In genomic region chr3:89322514-89323165, GRCm38 (mm10) we compare ENCODE assay signal across 8 mouse cellular contexts. TPM values are rescaled to one million over a fixed set of nuclear protein-coding genes. Genes with fewer than 3 reads are reported as not detected.
DNase-seq lines count a peak whose midpoint lies in the region; ATAC-seq lines count a peak whose summit lies in the region.

Gene Efna3 (minus strand): TSS chr3:89322965.

- peaks cover 16% of the 10 kb centered on the region; the same call in 1 of the 2 replicates for H3K4me1 ChIP-seq in brown adipose tissue, adult 24 weeks (ENCODE audit: control insufficient read depth, insufficient read depth, insufficient read length, low read length)
- H3K4me1 ChIP-seq in hindbrain, embryonic 15.5 days (replicated peaks): peaks cover 45% of the 10 kb centered on the region

- H3K36me3 ChIP-seq in hindbrain, embryonic 15.5 days: no peaks in the 10 kb centered on the region

- DNase-seq in Muller cell, postnatal 12 days (ENCODE audit: inconsistent ontology term): peak; percentile 85
- DNase-seq in frontal cortex, postnatal 36 days (ENCODE audit: low spot score in 2 of 2): peak; percentile 88 to 89
- DNase-seq in layer of hippocampus, postnatal 36 days: peak; percentile 88
- DNase-seq in lung, postnatal 10 days: peak; percentile 71
- DNase-seq in right cerebral cortex, postnatal 10 days (ENCODE audit: low spot score in 2 of 2): peak; percentile 93 to 94

- peak within 1 kb of the TSS; percentile 54 for H3K4me3 ChIP-seq in brown adipose tissue, adult 24 weeks (ENCODE audit: insufficient read depth, low read depth, low read length)
- H3K4me3 ChIP-seq in hindbrain, embryonic 15.5 days: peak within 1 kb of the TSS; percentile 66

- H3K9me3 ChIP-seq in hindbrain, embryonic 15.5 days: no peaks in the 10 kb centered on the region

- under 1% methylated on average over 49 of the region's 53 CpGs for WGBS in hindbrain, embryonic 15.5 days

- H3K4me2 ChIP-seq in hindbrain, embryonic 15.5 days: peak within 1 kb of the TSS; percentile 86

- H3K9ac ChIP-seq in hindbrain, embryonic 15.5 days: peak within 1 kb of the TSS; percentile 74

- peaks cover 4% of the 10 kb centered on the region; the same call in 1 of the 2 replicates for H3K27me3 ChIP-seq in hindbrain, embryonic 15.5 days

- ATAC-seq in hindbrain, embryonic 15.5 days (ENCODE audit: low FRiP score, low read depth): peak; percentile 36
- ATAC-seq in erythroblast, adult 5-6 weeks (replicated peaks; ENCODE audit: low FRiP score, poor library complexity, severe bottlenecking): no peak

- H3K27ac ChIP-seq in brown adipose tissue, adult 24 weeks (replicated peaks; ENCODE audit: low read depth, low read length): no peak within 1 kb of the TSS
- peak within 1 kb of the TSS; percentile 91 for H3K27ac ChIP-seq in hindbrain, embryonic 15.5 days (replicated peaks)

RNA-seq across cellular contexts. Expression of gene Efna3, which starts in this region (rescaled TPM):
- polyA plus RNA-seq in brown adipose tissue, adult 24 weeks (2012; ENCODE audit: insufficient read depth, insufficient read length, missing spikeins): 0.44 TPM in 1 of 2 replicates, not detected in the other
- polyA plus RNA-seq in hindbrain, embryonic 15.5 days (2015; fragmentation: Nextera tagmentation; extraction: Ambion mirVana): 62.4 and 72.3 TPM in 2 replicates
- 10 to 100 TPM; 67.0 to 69.9 TPM for total RNA-seq in layer of hippocampus, postnatal 36 days (2021)
- not detected in 2 replicates for total RNA-seq in erythroblast, adult 5-6 weeks (2015; ENCODE audit: low replicate concordance)
- not detected in 2 replicates for total RNA-seq in erythroblast, adult 5-6 weeks (2017; ENCODE audit: low replicate concordance)

Comparison
In these comparisons a context has a peak if more than half of its experiments do, and no peak if none do; other contexts are left out.
1. RNA of gene Efna3 (total RNA-seq): 67.0 to 69.9 TPM in layer of hippocampus, postnatal 36 days; not detected in erythroblast, adult 5-6 weeks; every median in the first group is over 10 times any median in the second.
2. RNA of gene Efna3 (polyA plus RNA-seq): 62.4 to 72.3 TPM in hindbrain, embryonic 15.5 days; 0.44 TPM in brown adipose tissue, adult 24 weeks; every median in the first group is over 10 times any median in the second.
3. Peak in every context shown above with its lines, with median percentiles within 50 percentile points of each other: DNase-seq.